11 mouse cellular contexts compared by ENCODE assay signal in the genomic region with DNA sequence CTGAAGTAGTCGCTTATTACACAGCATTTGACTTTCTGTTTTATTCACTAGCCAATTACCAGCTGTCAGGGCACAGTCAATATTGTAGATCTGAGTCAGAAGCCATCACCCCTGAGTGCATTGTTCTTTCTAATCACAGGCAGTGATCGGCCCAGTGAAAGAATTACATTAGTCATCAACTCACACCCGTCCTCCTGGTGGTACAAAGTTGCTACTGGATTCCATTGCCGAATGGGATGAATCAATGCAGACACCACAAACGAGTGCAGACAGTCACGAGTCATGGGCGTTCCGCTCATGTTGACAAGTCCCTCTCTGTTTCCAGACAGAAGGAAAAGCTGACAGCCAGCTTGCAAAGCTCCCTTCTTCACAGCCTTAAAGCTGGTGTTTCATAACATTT. TPM values are rescaled to one million over a fixed set of nuclear protein-coding genes. Genes with fewer than 3 reads are reported as not detected.
DNase-seq lines count a peak whose midpoint lies in the region; ATAC-seq and TF ChIP-seq lines count a peak whose summit lies in the region.
"Had no signal": no experiment of that assay in that cellular context is flagged by ENCODE, and none has a peak within 500 bp of the region (broad histone marks: within the 10 kb centered on the region; RNA-seq: fewer than 3 reads in every experiment).

No protein-coding gene starts in this region.

- no peaks in the 10 kb centered on the region for H3K9me3 ChIP-seq in heart, postnatal 0 days (replicated peaks; ENCODE audit: control insufficient read depth, low read length)
- H3K9me3 ChIP-seq: hindbrain, embryonic 12.5 days had no signal

- H3K4me2 ChIP-seq in heart, postnatal 0 days (ENCODE audit: low read depth, low read length): no peak overlapping the region
- H3K4me2 ChIP-seq: hindbrain, embryonic 12.5 days; lung, embryonic 14.5 days had no signal

- TF ChIP-seq CTCF in heart, postnatal 0 days (IDR thresholded peaks at IDR 0.05; ENCODE audit: low read depth): peak; percentile 24

- no peak overlapping the region for H3K4me3 ChIP-seq in heart, postnatal 0 days (ENCODE audit: low read depth, low read length)
- H3K4me3 ChIP-seq: hindbrain, embryonic 12.5 days had no signal

- peaks cover 20% of the 10 kb centered on the region for H3K36me3 ChIP-seq in heart, postnatal 0 days (replicated peaks; ENCODE audit: control insufficient read depth, insufficient read depth, low read length)
- H3K36me3 ChIP-seq: hindbrain, embryonic 12.5 days had no signal

- no peaks in the 10 kb centered on the region for H3K27me3 ChIP-seq in heart, postnatal 0 days (ENCODE audit: control insufficient read depth, insufficient read depth, low read length)
- H3K27me3 ChIP-seq: hindbrain, embryonic 12.5 days had no signal

- H3K4me1 ChIP-seq in heart, postnatal 0 days (ENCODE audit: control insufficient read depth, insufficient read depth): peaks cover 11% of the 10 kb centered on the region
- H3K4me1 ChIP-seq: hindbrain, embryonic 12.5 days had no signal

- no peak for DNase-seq in heart, postnatal 0 days (ENCODE audit: low spot score)
- DNase-seq in heart, postnatal 25 days (ENCODE audit: low spot score): no peak
- DNase-seq in right cerebral cortex, adult 18-20 months: peak; percentile 18
- no peak for DNase-seq in right cerebral cortex, postnatal 25 days
- DNase-seq in fibroblast of lung, adult 2 months (ENCODE audit: low read depth): peak; percentile 89
- no peak for DNase-seq in spleen, postnatal 36 days (ENCODE audit: low spot score in 2 of 2)
- DNase-seq in urinary bladder, adult 2 months (ENCODE audit: low spot score): no peak
- DNase-seq in cerebellum, postnatal 4 days (ENCODE audit: low spot score in 2 of 2): no peak
- DNase-seq: gastrocnemius, postnatal 14 days; lung, embryonic 14.5 days had no signal

- H3K9ac ChIP-seq in heart, postnatal 0 days (replicated peaks; ENCODE audit: low read depth, low read length): no peak overlapping the region
- H3K9ac ChIP-seq: hindbrain, embryonic 12.5 days; lung, embryonic 14.5 days had no signal

- no peak for ATAC-seq in heart, postnatal 0 days (ENCODE audit: insufficient read depth, low read depth)

- no peak overlapping the region for H3K27ac ChIP-seq in heart, postnatal 0 days (ENCODE audit: low read depth)
- H3K27ac ChIP-seq: hindbrain, embryonic 12.5 days had no signal

- WGBS in heart, postnatal 0 days: 34% methylated on average over 8 of the region's 8 CpGs

- intact Hi-C loops in heart, postnatal 25 days (cut with DNase I): no loop called here

- TF ChIP-seq EP300 in heart, postnatal 0 days (IDR thresholded peaks at IDR 0.05; ENCODE audit: low read depth): no peak

RNA-seq across cellular contexts. Expression of gene Fam114a1, which starts 22.7 kb away (rescaled TPM):
- 22.7 and 45.2 TPM in 2 replicates for total RNA-seq in heart, postnatal 0 days (2014; rRNA removed; ENCODE audit: low replicate concordance)
- polyA plus RNA-seq in heart, postnatal 0 days (2015; fragmentation: Nextera tagmentation; extraction: Ambion mirVana): 22.7 and 23.5 TPM in 2 replicates
- total RNA-seq in heart, postnatal 25 days (2021): 10 to 100 TPM; 19.1 to 19.4 TPM
- 73.8 and 75.7 TPM in 2 replicates for polyA plus RNA-seq in urinary bladder, adult 2 months (2012; rRNA removed)

RNA-seq across cellular contexts. Expression of gene Tlr6, which starts 32.6 kb away (rescaled TPM):
- 0.11 and 0.15 TPM in 2 replicates for total RNA-seq in heart, postnatal 0 days (2014; rRNA removed; ENCODE audit: low replicate concordance)
- polyA plus RNA-seq in heart, postnatal 0 days (2015; fragmentation: Nextera tagmentation; extraction: Ambion mirVana): 0.30 and 0.41 TPM in 2 replicates
- total RNA-seq in heart, postnatal 25 days (2021): 1 to 10 TPM in 1 of 2 experiments, under 1 TPM in 1; 0.73 to 1.1 TPM
- polyA plus RNA-seq in urinary bladder, adult 2 months (2012; rRNA removed): 1.7 and 1.8 TPM in 2 replicates

RNA-seq across cellular contexts. Expression of gene Tlr1, which starts 59.2 kb away (rescaled TPM):
- total RNA-seq in heart, postnatal 0 days (2014; rRNA removed; ENCODE audit: low replicate concordance): 1.6 TPM in 1 of 2 replicates, not detected in the other
- 0.45 and 0.46 TPM in 2 replicates for polyA plus RNA-seq in heart, postnatal 0 days (2015; fragmentation: Nextera tagmentation; extraction: Ambion mirVana)
- total RNA-seq in heart, postnatal 25 days (2021): under 1 TPM; 0.73 to 0.78 TPM
- 3.0 and 3.1 TPM in 2 replicates for polyA plus RNA-seq in urinary bladder, adult 2 months (2012; rRNA removed)

Comparison
In these comparisons a context has a peak if more than half of its experiments do, and no peak if none do; other contexts are left out.
1. DNase-seq: peak in right cerebral cortex, adult 18-20 months (single experiment) and fibroblast of lung, adult 2 months (single experiment); none in heart, postnatal 0 days (single experiment), heart, postnatal 25 days (single experiment), right cerebral cortex, postnatal 25 days (single experiment), spleen, postnatal 36 days (0 of 2), urinary bladder, adult 2 months (single experiment) and cerebellum, postnatal 4 days (0 of 2).